Mouse (Mus musculus): ENCODE measurements at regions not wholly inside any gene's neighbourhood (a gene's known extent, or its start where the extent isn't known, plus 50 kb on each side); places are given as distances from the start of the nearest gene placed in this dataset.

- no peaks in the 10 kb centered on the region for H3K36me3 ChIP-seq (ENCODE audit: control insufficient read depth in 1 of 2, insufficient read depth in 2 of 2, low read length in 2 of 2)
- no peak overlapping the region for H3K27ac ChIP-seq (ENCODE audit: control insufficient read depth, low read depth, low read length)
- TF ChIP-seq GATA1 (IDR thresholded peaks at IDR 0.05; ENCODE audit: low read depth, low read length) (no peak), BHLHE40 (IDR thresholded peaks at IDR 0.05; ENCODE audit: borderline replicate concordance, low read depth, low read length) (no peak), TCF12 (IDR thresholded peaks at IDR 0.05; ENCODE audit: low read depth, low read length) (no peak), TBP (IDR thresholded peaks at IDR 0.05; ENCODE audit: low read depth, low read length) (no peak), E2F4 (IDR thresholded peaks at IDR 0.05; ENCODE audit: borderline replicate concordance, low read depth, low read length) (no peak), MAFK (IDR thresholded peaks at IDR 0.05; ENCODE audit: borderline replicate concordance, low read depth, low read length) (no peak), RAD21 (IDR thresholded peaks at IDR 0.05; ENCODE audit: low read depth, low read length) (no peak), ZNF384 (IDR thresholded peaks at IDR 0.05; ENCODE audit: low read depth, low read length) (no peak), POLR2AphosphoS2 (IDR thresholded peaks at IDR 0.05; ENCODE audit: low read length) (no peak), CHD2 (IDR thresholded peaks at IDR 0.05; ENCODE audit: low read length) (no peak), USF2 (IDR thresholded peaks at IDR 0.05; ENCODE audit: borderline replicate concordance in 1 of 2, insufficient read depth in 1 of 2, low read depth in 1 of 2, low read length in 2 of 2) (no peak), POLR2AphosphoS5 (IDR thresholded peaks at IDR 0.05; ENCODE audit: borderline replicate concordance, low read depth, low read length) (no peak), RCOR1 (IDR thresholded peaks at IDR 0.05; ENCODE audit: low read depth, low read length) (no peak), MYC (IDR thresholded peaks at IDR 0.05; ENCODE audit: low read depth, low read length) (no peak), EP300 (IDR thresholded peaks at IDR 0.05; ENCODE audit: low read depth in 1 of 2, low read length in 2 of 2) (no peak), CTCF (IDR thresholded peaks at IDR 0.05 in 2 of 3, conservative IDR thresholded peaks at IDR 0.05 in 1 of 3; ENCODE audit: control insufficient read depth in 1 of 3, insufficient read depth in 1 of 3, low read depth in 2 of 3, low read length in 3 of 3, poor library complexity in 1 of 3, severe bottlenecking in 1 of 3) (no peak), MAX (IDR thresholded peaks at IDR 0.05; ENCODE audit: low read length) (no peak)
- no peaks in the 10 kb centered on the region for H3K9me3 ChIP-seq (replicated peaks; ENCODE audit: insufficient read depth, low read length)
- no peak overlapping the region for H3K4me3 ChIP-seq (ENCODE audit: control insufficient read depth in 1 of 2, insufficient read depth in 1 of 2, low read depth in 2 of 2, low read length in 2 of 2)
- no peaks in the 10 kb centered on the region for H3K79me2 ChIP-seq (ENCODE audit: control insufficient read depth, insufficient read depth, low read length, poor library complexity)
- no peaks in the 10 kb centered on the region for H3K4me1 ChIP-seq (ENCODE audit: control insufficient read depth in 1 of 2, insufficient read depth in 2 of 2, low read length in 2 of 2)
- DNase-seq (ENCODE audit: low read depth, low spot score), result no peak
- no peak overlapping the region for H3K9ac ChIP-seq (ENCODE audit: control insufficient read depth, low read depth, low read length, poor library complexity, severe bottlenecking)
- H3K27me3 ChIP-seq (ENCODE audit: control insufficient read depth in 1 of 2, insufficient read depth in 2 of 2, low read length in 2 of 2), result no peaks in the 10 kb centered on the region
These were observed 595.9 kb upstream of the Adamts9 start for GRCm38 (mm10) chr6:93539171-93539570.

GRCm38 (mm10) chr6:93537971-93538370 lies 594.7 kb upstream of the Adamts9 start:
- no peaks in the 10 kb centered on the region for H3K36me3 ChIP-seq (ENCODE audit: control insufficient read depth in 1 of 2, insufficient read depth in 2 of 2, low read length in 2 of 2)
- H3K27ac ChIP-seq (ENCODE audit: control insufficient read depth, low read depth, low read length), result no peak overlapping the region
- no peaks in the 10 kb centered on the region for H3K9me3 ChIP-seq (replicated peaks; ENCODE audit: insufficient read depth, low read length)
- H3K4me1 ChIP-seq (ENCODE audit: control insufficient read depth in 1 of 2, insufficient read depth in 2 of 2, low read length in 2 of 2), result no peaks in the 10 kb centered on the region
- no peak overlapping the region for H3K4me3 ChIP-seq (ENCODE audit: control insufficient read depth in 1 of 2, insufficient read depth in 1 of 2, low read depth in 2 of 2, low read length in 2 of 2)
- no peaks in the 10 kb centered on the region for H3K27me3 ChIP-seq (ENCODE audit: control insufficient read depth in 1 of 2, insufficient read depth in 2 of 2, low read length in 2 of 2)
- no peak overlapping the region for H3K9ac ChIP-seq (ENCODE audit: control insufficient read depth, low read depth, low read length, poor library complexity, severe bottlenecking)
- TF ChIP-seq GABPA (IDR thresholded peaks at IDR 0.05; ENCODE audit: low read depth, low read length) (no peak), ZKSCAN1 (IDR thresholded peaks at IDR 0.05; ENCODE audit: low read depth, low read length) (no peak), ETS1 (IDR thresholded peaks at IDR 0.05; ENCODE audit: low read depth, low read length) (no peak), MYC (IDR thresholded peaks at IDR 0.05; ENCODE audit: low read depth, low read length) (no peak), TCF12 (IDR thresholded peaks at IDR 0.05; ENCODE audit: low read depth, low read length) (no peak), ZMIZ1 (IDR thresholded peaks at IDR 0.05; ENCODE audit: low read depth, low read length) (no peak), TBP (IDR thresholded peaks at IDR 0.05; ENCODE audit: low read depth, low read length) (no peak), RAD21 (IDR thresholded peaks at IDR 0.05; ENCODE audit: low read depth, low read length) (no peak), POLR2A (IDR thresholded peaks at IDR 0.05; ENCODE audit: control insufficient read depth in 1 of 2, insufficient read depth in 1 of 2, low read depth in 1 of 2, low read length in 2 of 2, poor library complexity in 1 of 2) (no peak), MYB (IDR thresholded peaks at IDR 0.05; ENCODE audit: low read depth, low read length) (no peak), NRF1 (IDR thresholded peaks at IDR 0.05; ENCODE audit: insufficient read depth, low read depth, low read length, poor library complexity, severe bottlenecking) (no peak), ZC3H11A (IDR thresholded peaks at IDR 0.05; ENCODE audit: low read depth, low read length) (no peak), CHD1 (IDR thresholded peaks at IDR 0.05; ENCODE audit: low read depth, low read length) (no peak), KAT2A (conservative IDR thresholded peaks at IDR 0.05; ENCODE audit: low read depth, low read length) (no peak), GATA1 (IDR thresholded peaks at IDR 0.05; ENCODE audit: low read depth, low read length) (no peak)
- DNase-seq (ENCODE audit: low read depth, low spot score), result no peak
- H3K79me2 ChIP-seq (ENCODE audit: control insufficient read depth, insufficient read depth, low read length, poor library complexity), result no peaks in the 10 kb centered on the region
